Mouse (Mus musculus): ENCODE data around the gene Rbfox3.

DNA sequence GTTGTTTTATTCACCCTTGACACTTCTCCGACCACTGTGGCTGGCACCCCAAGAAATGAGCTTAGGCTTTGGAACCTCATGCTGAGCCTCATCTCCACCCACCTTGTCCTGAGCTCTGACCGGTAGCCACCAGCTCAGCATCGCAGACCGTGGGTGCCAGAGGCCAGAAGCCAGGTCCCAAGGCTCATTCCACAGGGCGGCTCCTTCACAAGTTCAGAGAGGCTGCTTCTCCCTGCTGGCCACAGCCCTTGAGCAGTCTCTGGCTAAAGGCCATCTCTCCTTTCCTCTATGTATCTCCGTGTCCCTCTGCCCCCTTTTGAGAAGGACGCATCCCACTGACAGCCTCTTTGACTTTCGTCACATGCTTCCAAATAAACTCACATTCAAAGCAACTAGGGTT, 23.0 kb downstream of the Rbfox3 start:
- TF ChIP-seq POLR2A (IDR thresholded peaks at IDR 0.05; ENCODE audit: low read depth, low read length) (no peak), CTCF (IDR thresholded peaks at IDR 0.05; ENCODE audit: extremely low read depth, insufficient read length, insufficient replicate concordance, low read depth, low read length) (no peak)

All from small intestine, adult 2 months (tissue).